Mouse (Mus musculus) forebrain, embryonic 10.5 days (tissue): Measurements from ENCODE around the gene Rsf1. TPM values are rescaled to one million over a fixed set of nuclear protein-coding genes. Genes with fewer than 3 reads are reported as not detected.

Source experiments
- DNase-seq: peaks from one replicate; pipeline ENCODE4 v3.0.0-alpha.2; 2017; ENCODE audit warnings: low spot score; ENCODE audit errors: extremely low spot score
- H3K27ac ChIP-seq: fragments of 300-500 bp; sonication (generic); 2 replicates; pipeline ENCODE4 v1.5.1; 2016; ENCODE audit warnings: mild to moderate bottlenecking
- H3K27me3 ChIP-seq: fragments of 300-500 bp; sonication (generic); 2 replicates; pipeline ENCODE4 v1.6.1; 2016; ENCODE audit warnings: mild to moderate bottlenecking; ENCODE audit not compliant: poor library complexity, severe bottlenecking
- H3K36me3 ChIP-seq: fragments of 300-500 bp; sonication (generic); replicated peaks from 2 replicates; pipeline ENCODE4 v1.6.1; 2016; ENCODE audit warnings: mild to moderate bottlenecking, moderate library complexity
- H3K4me1 ChIP-seq: fragments of 300-500 bp; sonication (generic); 2 replicates; pipeline ENCODE4 v1.6.1; 2016
- H3K4me3 ChIP-seq: fragments of 300-500 bp; sonication (generic); 2 replicates; pipeline ENCODE4 v1.5.1; 2016; ENCODE audit warnings: mild to moderate bottlenecking, moderate library complexity
- H3K9me3 ChIP-seq: fragments of 300-500 bp; sonication (generic); 2 replicates; pipeline ENCODE4 v1.6.1; 2016; ENCODE audit warnings: mild to moderate bottlenecking, moderate library complexity
- WGBS: fragments of 180-500 bp; shearing (Covaris S2); methylation state at CpG from one replicate; pipeline ENCODE4 v1.1.7; 2016; 5-methylcytosine and 5-hydroxymethylcytosine counted together
- polyA plus RNA-seq: library from polyadenylated mRNA; unstranded; fragments of >200 nt; fragmentation: Nextera tagmentation; extraction: Ambion mirVana; gene quantifications from 2 replicates; pipeline ENCODE4 v1.2.1, GENCODE M21; 2016

The Rsf1 gene
- polyA plus RNA-seq, 1 experiment from 2014 or later, result 23.4 TPM

- H3K4me3 ChIP-seq, result no peak overlapping the region
- no peaks in the 10 kb centered on the region for H3K27me3 ChIP-seq
- 75% methylated on average over 5 of the region's 5 CpGs for WGBS
Observed at GRCm38 (mm10) chr7:97588506-97588905, 8.8 kb downstream of the Rsf1 start.

GRCm38 (mm10) chr7:97590488-97590887 lies 10.8 kb downstream of the Rsf1 start:
- Histone ChIP-seq H3K27me3 (no peaks in the 10 kb centered on the region), H3K4me1 (peaks cover 15% of the 10 kb centered on the region), H3K9me3 (peaks cover 8% of the 10 kb centered on the region; the same call in 1 of the 2 replicates), H3K36me3 (peaks cover 48% of the 10 kb centered on the region), H3K4me3 (no peak overlapping the region), H3K27ac (no peak overlapping the region)
- DNase-seq, result no peak
- WGBS, result 74% methylated on average over 3 of the region's 3 CpGs

More at GRCm38 (mm10) chr7:97588506-97588905, 8.8 kb downstream of the Rsf1 start:
- DNase-seq, result no peak
- Histone ChIP-seq H3K9me3 (no peaks in the 10 kb centered on the region), H3K36me3 (peaks cover 31% of the 10 kb centered on the region), H3K4me1 (peaks cover 15% of the 10 kb centered on the region), H3K27ac (no peak overlapping the region)

- peaks cover 15% of the 10 kb centered on the region for H3K4me1 ChIP-seq
- peaks cover 8% of the 10 kb centered on the region; the same call in 1 of the 2 replicates for H3K9me3 ChIP-seq
- H3K4me3 ChIP-seq, result no peak overlapping the region
- WGBS, result 90% methylated on average over 6 of the region's 6 CpGs
- no peak for DNase-seq
- no peaks in the 10 kb centered on the region for H3K27me3 ChIP-seq
- peaks cover 52% of the 10 kb centered on the region for H3K36me3 ChIP-seq
- H3K27ac ChIP-seq, result no peak overlapping the region
Observed at GRCm38 (mm10) chr7:97591336-97591735, 11.6 kb downstream of the Rsf1 start.

GRCm38 (mm10) chr7:97592396-97592795 lies 12.7 kb downstream of the Rsf1 start:
- Histone ChIP-seq H3K4me3 (no peak overlapping the region), H3K36me3 (peaks cover 52% of the 10 kb centered on the region), H3K4me1 (peaks cover 15% of the 10 kb centered on the region), H3K9me3 (peaks cover 8% of the 10 kb centered on the region; the same call in 1 of the 2 replicates), H3K27me3 (no peaks in the 10 kb centered on the region), H3K27ac (no peak overlapping the region)
- no peak for DNase-seq
- 93% methylated on average over 4 of the region's 4 CpGs for WGBS

GRCm38 (mm10) chr7:97593535-97593934 lies 13.8 kb downstream of the Rsf1 start:
- WGBS, result 95% methylated on average over 2 of the region's 2 CpGs
- H3K4me3 ChIP-seq, result no peak overlapping the region
- peaks cover 8% of the 10 kb centered on the region; the same call in 1 of the 2 replicates for H3K9me3 ChIP-seq
- H3K27me3 ChIP-seq, result no peaks in the 10 kb centered on the region
- peaks cover 15% of the 10 kb centered on the region for H3K4me1 ChIP-seq
- no peak for DNase-seq
- no peak overlapping the region for H3K27ac ChIP-seq
- H3K36me3 ChIP-seq, result peaks cover 52% of the 10 kb centered on the region

GRCm38 (mm10) chr7:97598548-97598947 lies 18.9 kb downstream of the Rsf1 start:
- 95% methylated on average over 2 of the region's 2 CpGs for WGBS
- Histone ChIP-seq H3K27ac (no peak overlapping the region), H3K4me3 (no peak overlapping the region), H3K4me1 (no peaks in the 10 kb centered on the region), H3K9me3 (peaks cover 8% of the 10 kb centered on the region; the same call in 1 of the 2 replicates), H3K36me3 (peaks cover 34% of the 10 kb centered on the region), H3K27me3 (no peaks in the 10 kb centered on the region)
- no peak for DNase-seq

- Histone ChIP-seq H3K27me3 (no peaks in the 10 kb centered on the region), H3K9me3 (no peaks in the 10 kb centered on the region), H3K36me3 (peaks cover 31% of the 10 kb centered on the region), H3K27ac (no peak overlapping the region), H3K4me3 (no peak overlapping the region), H3K4me1 (peaks cover 3% of the 10 kb centered on the region; the same call in 1 of the 2 replicates)
- no peak for DNase-seq
- WGBS, result 90% methylated on average over 5 of the region's 5 CpGs
Observed at GRCm38 (mm10) chr7:97621346-97621745, 41.7 kb downstream of the Rsf1 start.

- WGBS, result 95% methylated on average over 1 of the region's 1 CpGs
- H3K9me3 ChIP-seq, result no peaks in the 10 kb centered on the region
- H3K27ac ChIP-seq, result no peak overlapping the region
- peaks cover 23% of the 10 kb centered on the region for H3K36me3 ChIP-seq
- H3K4me3 ChIP-seq, result no peak overlapping the region
- DNase-seq, result no peak
- peaks cover 3% of the 10 kb centered on the region; the same call in 1 of the 2 replicates for H3K4me1 ChIP-seq
- no peaks in the 10 kb centered on the region for H3K27me3 ChIP-seq
Observed at GRCm38 (mm10) chr7:97622676-97623075, 43.0 kb downstream of the Rsf1 start.

- DNase-seq, result no peak
- H3K9me3 ChIP-seq, result no peaks in the 10 kb centered on the region
- H3K27ac ChIP-seq, result no peak overlapping the region
- no peaks in the 10 kb centered on the region for H3K27me3 ChIP-seq
- H3K4me1 ChIP-seq, result peaks cover 3% of the 10 kb centered on the region; the same call in 1 of the 2 replicates
- peaks cover 16% of the 10 kb centered on the region for H3K36me3 ChIP-seq
- no peak overlapping the region for H3K4me3 ChIP-seq
Observed at GRCm38 (mm10) chr7:97623402-97623801, 43.7 kb downstream of the Rsf1 start.

- Histone ChIP-seq H3K27me3 (no peaks in the 10 kb centered on the region), H3K9me3 (no peaks in the 10 kb centered on the region), H3K27ac (no peak overlapping the region), H3K36me3 (peaks cover 8% of the 10 kb centered on the region; the same call in 1 of the 2 replicates), H3K4me3 (no peak overlapping the region), H3K4me1 (no peaks in the 10 kb centered on the region)
- 74% methylated on average over 2 of the region's 2 CpGs for WGBS
- no peak for DNase-seq
Observed at GRCm38 (mm10) chr7:97629351-97629750, 49.7 kb downstream of the Rsf1 start.

- H3K27me3 ChIP-seq, result no peaks in the 10 kb centered on the region
- H3K4me1 ChIP-seq, result no peaks in the 10 kb centered on the region
- H3K9me3 ChIP-seq, result no peaks in the 10 kb centered on the region
- no peak for DNase-seq
- peaks cover 14% of the 10 kb centered on the region; the same call in 1 of the 2 replicates for H3K36me3 ChIP-seq
- WGBS, result 70% methylated on average over 2 of the region's 2 CpGs
- H3K27ac ChIP-seq, result no peak overlapping the region
- no peak overlapping the region for H3K4me3 ChIP-seq
Observed at GRCm38 (mm10) chr7:97631290-97631689, 51.6 kb downstream of the Rsf1 start.

- Histone ChIP-seq H3K9me3 (no peaks in the 10 kb centered on the region), H3K36me3 (peaks cover 19% of the 10 kb centered on the region), H3K27ac (no peak overlapping the region), H3K4me1 (no peaks in the 10 kb centered on the region), H3K4me3 (no peak overlapping the region), H3K27me3 (no peaks in the 10 kb centered on the region)
- WGBS, result 90% methylated on average over 1 of the region's 1 CpGs
- DNase-seq, result no peak
Observed at GRCm38 (mm10) chr7:97632897-97633296, 53.2 kb downstream of the Rsf1 start.

- Histone ChIP-seq H3K27ac (no peak overlapping the region), H3K4me1 (no peaks in the 10 kb centered on the region), H3K27me3 (no peaks in the 10 kb centered on the region), H3K36me3 (peaks cover 10% of the 10 kb centered on the region), H3K9me3 (no peaks in the 10 kb centered on the region), H3K4me3 (no peak overlapping the region)
- 88% methylated on average over 3 of the region's 3 CpGs for whole genome bisulfite sequencing
- DNase-seq, result no peak
Observed at GRCm38 (mm10) chr7:97645060-97645459, 65.4 kb downstream of the Rsf1 start.

GRCm38 (mm10) chr7:97647656-97648055 lies 68.0 kb downstream of the Rsf1 start:
- Histone ChIP-seq H3K27me3 (no peaks in the 10 kb centered on the region), H3K27ac (no peak overlapping the region), H3K4me3 (no peak overlapping the region), H3K9me3 (no peaks in the 10 kb centered on the region), H3K36me3 (peaks cover 16% of the 10 kb centered on the region), H3K4me1 (no peaks in the 10 kb centered on the region)
- WGBS, result 89% methylated on average over 5 of the region's 5 CpGs
- no peak for DNase-seq
